Mouse (Mus musculus) frontal cortex, postnatal 14 days (tissue): ENCODE measurements around the gene Ube2q2.
"Not testable (repeated sequence)": the region's sequence is repeated elsewhere in the genome, so short reads cannot be mapped to it uniquely, and the experiment has no call there.

ENCODE experiments used
- DNase-seq, 2 experiments: peaks; one replicate each; pipeline ENCODE4 v3.0.0; 2022; ENCODE audit warnings: low spot score in 2 of 2

Gene Ube2q2

DNA sequence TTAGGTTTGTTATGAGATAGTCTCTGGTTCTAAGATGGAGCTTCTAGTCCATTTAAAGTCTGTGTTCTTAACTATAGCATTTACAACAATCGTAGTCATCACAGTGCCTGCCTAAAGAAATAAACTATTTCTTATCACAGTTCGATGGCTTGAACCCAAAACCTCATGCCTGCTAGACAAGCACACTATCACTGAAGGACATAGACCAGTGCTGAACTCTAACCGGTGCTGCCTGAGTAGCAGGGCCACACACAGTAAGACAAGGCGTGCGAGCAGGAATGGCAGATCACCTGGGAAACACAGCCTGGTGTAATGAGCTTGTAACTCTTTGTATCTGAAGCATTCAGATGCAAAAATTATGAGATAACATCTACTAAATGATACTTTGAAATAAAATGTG is 92.2 kb downstream of the Ube2q2 start:
- DNase-seq = no peak

DNA sequence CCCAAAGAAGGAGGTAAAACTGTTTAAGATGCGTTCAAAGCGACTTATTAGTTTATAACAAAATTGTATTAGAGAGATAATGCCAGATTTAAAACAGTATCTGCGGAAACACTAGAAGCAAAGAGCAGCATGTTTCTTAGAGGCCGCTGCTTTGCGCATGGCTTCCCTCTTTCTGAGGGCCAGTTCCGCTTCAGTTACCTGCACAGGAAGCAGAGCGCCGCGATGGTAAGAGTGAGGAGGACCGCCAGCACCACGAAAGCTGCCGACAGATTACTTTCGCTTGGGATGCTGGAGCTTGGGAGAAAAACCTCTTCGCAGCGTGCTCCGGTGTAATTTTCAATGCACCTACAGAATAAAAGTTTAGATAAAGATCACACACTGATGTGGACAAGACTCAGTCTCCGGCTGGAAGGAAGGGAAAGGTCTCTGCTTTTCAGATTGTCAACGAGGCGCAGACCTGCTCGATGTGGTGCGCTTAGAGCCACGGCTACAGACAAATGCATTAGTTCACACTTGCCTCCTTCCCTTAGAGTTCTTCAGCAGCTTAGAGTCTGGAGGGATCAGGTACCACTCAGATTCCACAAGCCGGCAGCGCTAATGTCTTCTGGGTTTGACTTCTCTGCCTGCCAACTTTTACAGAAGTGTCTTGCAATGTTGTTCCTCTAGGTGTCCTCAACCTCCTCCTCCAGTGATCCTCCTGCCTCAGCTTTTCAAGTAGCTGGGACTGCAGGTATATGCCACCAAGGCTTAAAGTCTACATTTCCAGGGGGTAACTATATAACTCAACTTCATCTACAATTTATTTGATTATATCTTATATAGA is 93.4 kb downstream of the Ube2q2 start:
- no peak for DNase-seq

- no peak for DNase-seq
These were observed 94.6 kb downstream of the Ube2q2 start for GRCm38 (mm10) chr9:55243280-55243679.

DNA sequence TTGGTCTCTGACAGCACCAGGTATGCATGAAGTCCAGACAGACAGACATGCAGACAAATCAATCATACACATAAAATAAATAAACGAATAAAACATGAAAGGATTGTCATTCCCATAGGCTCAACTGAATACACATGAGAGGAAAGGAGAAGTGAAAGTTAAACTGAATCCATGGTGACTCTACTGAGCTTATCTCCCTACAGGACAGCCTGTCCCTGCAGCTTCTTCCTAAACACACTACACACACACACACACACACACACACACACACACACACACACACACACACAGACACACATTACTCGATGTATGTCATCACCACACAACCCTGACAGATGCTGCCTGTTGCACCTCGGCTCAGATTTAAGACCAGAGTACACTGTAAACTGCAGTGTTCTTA is 95.4 kb downstream of the Ube2q2 start:
- no peak for DNase-seq

- not testable (repeated sequence) for DNase-seq
These were observed 96.5 kb downstream of the Ube2q2 start for GRCm38 (mm10) chr9:55245057-55245750.

DNA sequence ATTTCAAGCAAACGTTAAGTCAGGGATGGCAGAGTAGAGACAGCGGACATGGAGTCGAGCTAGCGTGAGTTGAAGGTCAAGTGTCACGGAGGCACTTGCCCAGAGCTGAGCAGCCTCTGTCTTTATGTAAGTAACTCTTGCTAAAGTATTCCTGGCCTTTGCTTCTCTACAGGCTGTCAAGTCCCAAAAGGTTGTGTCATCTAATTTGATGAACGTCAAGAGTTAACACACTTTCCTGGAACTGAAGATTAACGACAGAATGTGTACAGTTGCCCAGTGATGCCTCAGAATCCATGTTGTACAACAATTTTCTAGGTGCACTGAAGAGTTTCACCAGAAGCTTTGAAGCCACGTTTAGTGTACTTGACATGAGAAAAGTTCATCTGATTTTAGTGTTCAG is 97.8 kb downstream of the Ube2q2 start:
- DNase-seq = no peak

GRCm38 (mm10) chr9:55246918-55247317 is 98.3 kb downstream of the Ube2q2 start:
- DNase-seq = no peak

- DNase-seq = no peak
These were observed 99.8 kb downstream of the Ube2q2 start for GRCm38 (mm10) chr9:55248465-55248864.

DNA sequence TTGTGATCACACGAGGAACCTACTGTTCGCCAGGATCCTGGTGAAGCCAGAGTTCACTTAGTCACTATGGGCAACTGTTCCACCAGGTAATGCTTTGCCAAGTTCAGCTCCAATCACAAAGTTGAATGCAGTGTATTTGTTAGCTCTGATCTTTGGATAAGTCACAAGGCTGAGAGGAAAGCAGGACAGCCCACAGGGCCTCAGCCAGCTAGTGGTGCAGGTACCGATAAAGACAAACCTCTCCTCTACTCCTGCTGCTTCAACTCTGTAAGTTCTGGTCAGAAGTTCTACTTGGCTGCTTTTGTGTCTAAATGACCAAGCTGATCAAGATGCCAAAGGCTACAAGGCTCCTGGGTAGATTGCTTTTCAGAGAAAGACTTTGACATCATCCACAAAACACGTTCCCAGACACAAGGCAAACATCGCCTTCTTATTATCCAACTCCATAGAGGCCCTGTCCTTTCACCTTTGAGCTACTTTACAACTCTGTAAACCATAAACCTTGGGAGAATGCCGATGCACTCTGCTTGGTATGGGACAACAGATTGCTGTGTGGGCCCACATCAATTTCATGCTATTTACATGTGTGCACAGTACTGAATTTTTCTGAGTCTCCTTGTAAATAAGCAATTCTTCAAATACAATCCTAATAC is 102.1 kb downstream of the Ube2q2 start:
- DNase-seq = no peak

DNA sequence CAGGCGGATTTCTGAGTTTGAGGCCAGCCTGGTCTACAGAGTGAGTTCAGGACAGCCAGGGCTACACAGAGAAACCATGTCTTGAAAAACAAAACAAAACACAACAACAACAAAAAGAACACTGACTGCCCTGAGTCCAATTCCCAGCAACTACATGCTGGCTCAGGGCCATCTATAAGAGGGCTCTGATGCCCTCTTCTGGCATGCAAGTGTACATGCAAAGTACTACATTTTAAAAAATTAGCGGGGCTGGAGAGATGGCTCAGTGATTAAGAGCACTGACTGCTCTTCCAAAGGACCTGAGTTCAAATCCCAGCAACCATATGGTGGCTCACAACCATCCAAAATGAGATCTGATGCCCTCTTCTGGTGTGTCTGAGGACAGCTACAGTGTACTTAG is 103.4 kb downstream of the Ube2q2 start:
- not testable (repeated sequence) for DNase-seq

- no peak for DNase-seq
These were observed 105.2 kb downstream of the Ube2q2 start for GRCm38 (mm10) chr9:55253849-55254248.

GRCm38 (mm10) chr9:55255056-55255455 is 106.4 kb downstream of the Ube2q2 start:
- DNase-seq = no peak

DNA sequence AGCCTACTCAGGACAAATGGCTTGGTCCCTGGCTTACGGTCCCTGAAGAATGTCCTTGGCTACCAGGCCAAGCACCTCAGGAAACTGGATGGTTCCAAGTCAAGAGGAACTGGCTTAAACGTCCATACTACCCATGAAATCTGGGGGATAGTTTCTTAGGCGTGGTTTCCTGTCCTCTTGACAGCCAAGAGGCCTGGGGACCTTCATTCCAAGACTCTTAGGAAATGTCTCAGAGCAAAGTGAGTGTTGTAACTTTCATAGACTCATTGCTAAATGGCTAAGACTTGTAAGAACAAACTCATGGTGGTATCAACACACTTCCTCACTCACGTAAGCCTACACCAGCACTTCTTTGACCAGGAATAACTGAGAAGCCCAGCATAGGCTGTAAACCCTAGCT is 107.0 kb downstream of the Ube2q2 start:
- DNase-seq = no peak

GRCm38 (mm10) chr9:55257105-55257504 is 108.5 kb downstream of the Ube2q2 start:
- no peak for DNase-seq
